11 mouse cellular contexts compared by ENCODE assay signal in the genomic region with DNA sequence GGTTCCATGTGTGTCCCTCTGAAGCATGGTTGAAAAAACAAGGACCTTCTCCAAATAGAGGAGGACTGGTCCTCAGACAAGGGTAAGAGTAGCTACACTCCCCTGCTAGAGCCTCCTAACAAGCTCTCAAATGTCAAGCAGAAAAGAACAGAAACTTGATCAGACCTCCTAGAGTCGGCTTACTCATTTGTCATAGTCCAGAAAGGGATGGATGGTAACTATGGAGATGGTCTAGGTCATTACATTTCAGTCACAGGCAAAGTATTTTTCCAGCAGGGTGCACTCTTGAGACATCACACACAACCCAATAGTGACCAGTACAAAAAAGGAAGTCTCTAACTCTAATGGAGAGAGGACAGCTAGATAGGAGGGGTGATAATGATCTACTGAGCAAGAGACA. TPM values are rescaled to one million over a fixed set of nuclear protein-coding genes. Genes with fewer than 3 reads are reported as not detected.
DNase-seq lines count a peak whose midpoint lies in the region; ATAC-seq lines count a peak whose summit lies in the region.
"Had no signal": no experiment of that assay in that cellular context is flagged by ENCODE, and none has a peak within 500 bp of the region (broad histone marks: within the 10 kb centered on the region; RNA-seq: fewer than 3 reads in every experiment).

No protein-coding gene starts in this region.

- no peak overlapping the region for H3K4me3 ChIP-seq in liver, embryonic 16.5 days (ENCODE audit: low read depth, low read length)
- no peak overlapping the region for H3K4me3 ChIP-seq in forebrain, embryonic 12.5 days (replicated peaks)
- no peak overlapping the region for H3K4me3 ChIP-seq in midbrain, embryonic 15.5 days

- intact Hi-C loops in gastrocnemius, postnatal 36 days (cut with DNase I), result loop anchor here (2.0 to 5.0 kb wide), 2 partner anchors 67 to 124 kb away; no protein-coding TSS in a partner anchor

- no peaks in the 10 kb centered on the region for H3K27me3 ChIP-seq in liver, embryonic 16.5 days (ENCODE audit: control insufficient read depth, insufficient read depth, low read depth, low read length)
- H3K27me3 ChIP-seq in forebrain, embryonic 12.5 days, result no peaks in the 10 kb centered on the region
- H3K27me3 ChIP-seq in midbrain, embryonic 15.5 days (replicated peaks), result no peaks in the 10 kb centered on the region

- H3K36me3 ChIP-seq in liver, embryonic 16.5 days (ENCODE audit: control insufficient read depth, insufficient read depth), result no peaks in the 10 kb centered on the region
- no peaks in the 10 kb centered on the region for H3K36me3 ChIP-seq in forebrain, embryonic 12.5 days (replicated peaks)
- H3K36me3 ChIP-seq in midbrain, embryonic 15.5 days (replicated peaks), result no peaks in the 10 kb centered on the region

- WGBS in liver, embryonic 16.5 days (ENCODE audit: insufficient replicate concordance), result 3% methylated on average over 1 of the region's 1 CpGs
- WGBS in forebrain, embryonic 12.5 days, result 81% methylated on average over 1 of the region's 1 CpGs
- WGBS in midbrain, embryonic 15.5 days, result 56% methylated on average over 1 of the region's 1 CpGs

- no peak overlapping the region for H3K27ac ChIP-seq in liver, embryonic 16.5 days (ENCODE audit: low read length)
- no peak overlapping the region for H3K27ac ChIP-seq in forebrain, embryonic 12.5 days
- H3K27ac ChIP-seq in midbrain, embryonic 15.5 days, result no peak overlapping the region

- H3K4me1 ChIP-seq in liver, embryonic 16.5 days (ENCODE audit: control insufficient read depth, low read depth, low read length), result no peaks in the 10 kb centered on the region
- H3K4me1 ChIP-seq in forebrain, embryonic 12.5 days, result no peaks in the 10 kb centered on the region
- H3K4me1 ChIP-seq in midbrain, embryonic 15.5 days, result no peaks in the 10 kb centered on the region

- ATAC-seq in liver, embryonic 16.5 days (ENCODE audit: low read depth), result peak; percentile 24; the same call in 1 of the 2 replicates
- ATAC-seq in forebrain, embryonic 12.5 days (ENCODE audit: low FRiP score), result no peak
- ATAC-seq in midbrain, embryonic 15.5 days (replicated peaks), result no peak
- ATAC-seq: midbrain, embryonic 16.5 days had no signal

- H3K9me3 ChIP-seq in liver, embryonic 16.5 days (replicated peaks; ENCODE audit: control insufficient read depth, low read length), result no peaks in the 10 kb centered on the region
- H3K9me3 ChIP-seq in forebrain, embryonic 12.5 days, result no peaks in the 10 kb centered on the region
- no peaks in the 10 kb centered on the region for H3K9me3 ChIP-seq in midbrain, embryonic 15.5 days

- H3K4me2 ChIP-seq in liver, embryonic 16.5 days (ENCODE audit: low read depth, low read length), result no peak overlapping the region
- no peak overlapping the region for H3K4me2 ChIP-seq in forebrain, embryonic 12.5 days
- no peak overlapping the region for H3K4me2 ChIP-seq in midbrain, embryonic 15.5 days

- H3K9ac ChIP-seq in liver, embryonic 16.5 days (ENCODE audit: low read depth, low read length), result no peak overlapping the region
- no peak overlapping the region for H3K9ac ChIP-seq in forebrain, embryonic 12.5 days
- no peak overlapping the region for H3K9ac ChIP-seq in midbrain, embryonic 15.5 days

- DNase-seq in gastrocnemius, adult 18-20 months (ENCODE audit: low spot score), result peak; percentile 36
- no peak for DNase-seq in gastrocnemius, postnatal 36 days
- DNase-seq in CD4-positive helper T cell, adult 2 months (ENCODE audit: low read depth, low spot score), result peak; percentile 46
- DNase-seq in fibroblast of lung, adult 2 months (ENCODE audit: low read depth), result peak; percentile 30
- DNase-seq in urinary bladder, postnatal 36 days (ENCODE audit: low spot score in 2 of 2), result no peak

RNA-seq across cellular contexts. Expression of a gene that starts 21.9 kb away (rescaled TPM):
- 1 to 10 TPM in 1 of 2 experiments, under 1 TPM in 1; 0.48 to 1.3 TPM for total RNA-seq in gastrocnemius, adult 18-20 months (2021)
- 1 to 10 TPM; 3.8 TPM for total RNA-seq in gastrocnemius, postnatal 36 days (2021)
- polyA plus RNA-seq in liver, embryonic 16.5 days (2015; fragmentation: Nextera tagmentation; extraction: Ambion mirVana), result 20.9 and 21.9 TPM in 2 replicates
- 3.2 and 4.2 TPM in 2 replicates for polyA plus RNA-seq in forebrain, embryonic 12.5 days (2016; fragmentation: Nextera tagmentation; extraction: Ambion mirVana)
- polyA plus RNA-seq in midbrain, embryonic 15.5 days (2015; fragmentation: Nextera tagmentation; extraction: Ambion mirVana), result 2.2 and 3.4 TPM in 2 replicates

RNA-seq across cellular contexts. Expression of a gene that starts 55.7 kb away (rescaled TPM):
- not detected for total RNA-seq in gastrocnemius, adult 18-20 months (2021)
- not detected for total RNA-seq in gastrocnemius, postnatal 36 days (2021)
- 9.3 and 12.1 TPM in 2 replicates for polyA plus RNA-seq in liver, embryonic 16.5 days (2015; fragmentation: Nextera tagmentation; extraction: Ambion mirVana)
- polyA plus RNA-seq in forebrain, embryonic 12.5 days (2016; fragmentation: Nextera tagmentation; extraction: Ambion mirVana), result not detected in 2 replicates
- not detected in 2 replicates for polyA plus RNA-seq in midbrain, embryonic 15.5 days (2015; fragmentation: Nextera tagmentation; extraction: Ambion mirVana)
- total RNA-seq: heart, postnatal 36 days had no signal
- polyA plus RNA-seq: midbrain, embryonic 16.5 days; stomach, embryonic 14.5 days had no signal

Comparison
In these comparisons a context has a peak if more than half of its experiments do, and no peak if none do; other contexts are left out.
1. DNase-seq: peak in gastrocnemius, adult 18-20 months (single experiment), CD4-positive helper T cell, adult 2 months (single experiment) and fibroblast of lung, adult 2 months (single experiment); none in gastrocnemius, postnatal 36 days (0 of 2) and urinary bladder, postnatal 36 days (0 of 2).